8 mouse cellular contexts compared by ENCODE assay signal in the genomic region with DNA sequence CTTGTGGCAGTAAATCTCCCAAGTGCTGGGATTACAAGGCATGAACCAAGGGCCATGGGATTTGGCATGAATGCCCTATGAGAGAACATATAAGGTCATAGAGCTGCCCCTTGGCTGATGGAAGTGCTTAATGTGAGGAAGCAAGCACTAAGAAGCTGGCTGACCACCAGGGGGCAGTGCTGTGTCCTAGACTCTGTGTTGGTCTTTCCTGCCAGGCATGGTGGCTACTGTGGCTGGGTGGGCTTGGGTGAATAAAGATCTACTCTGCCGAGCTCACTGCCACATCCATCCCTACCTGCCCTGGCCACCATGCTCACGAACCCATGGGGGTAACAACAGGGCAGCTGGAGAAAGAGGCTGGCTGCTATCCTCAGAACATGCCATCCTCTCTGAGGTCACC. TPM values are rescaled to one million over a fixed set of nuclear protein-coding genes. Genes with fewer than 3 reads are reported as not detected.
A peak's percentile ranks its signal among the peaks of the same experiment; 100 is the strongest.
DNase-seq lines count a peak whose midpoint lies in the region; ATAC-seq and TF ChIP-seq lines count a peak whose summit lies in the region.

No protein-coding gene starts in this region.

- no peak for TF ChIP-seq POLR2A in bone marrow, adult 2 months (IDR thresholded peaks at IDR 0.05; ENCODE audit: borderline replicate concordance, control insufficient read depth, low read depth, low read length)

- H3K4me1 ChIP-seq in bone marrow, adult 2 months (ENCODE audit: control insufficient read depth, insufficient read depth, low read length) = no peaks in the 10 kb centered on the region; the same call in 1 of the 2 replicates

- no peak overlapping the region for H3K27ac ChIP-seq in bone marrow, adult 2 months (ENCODE audit: control insufficient read depth, insufficient read depth, low read depth, low read length, poor library complexity)

- no peak for ATAC-seq in cerebellum, adult (ENCODE audit: insufficient number of reproducible peaks, low FRiP score, low TSS enrichment)

- TF ChIP-seq CTCF in bone marrow, adult 2 months (IDR thresholded peaks at IDR 0.05; ENCODE audit: control insufficient read depth, insufficient read depth, low read length) = peak; percentile 92

- no peak overlapping the region for H3K4me3 ChIP-seq in bone marrow, adult 2 months (replicated peaks; ENCODE audit: control insufficient read depth, low read depth, low read length)

- DNase-seq in cerebellum, adult 11 months = peak; percentile 37
- peak; percentile 69 for DNase-seq in CD4-positive helper T cell, adult 2 months (ENCODE audit: low read depth, low spot score)
- DNase-seq in forelimb bud, embryonic 11.5 days (ENCODE audit: low read depth, low spot score) = peak; percentile 82
- peak; percentile 68 to 86 for DNase-seq in kidney, postnatal 25 days
- peak; percentile 84 for DNase-seq in lung, postnatal 36 days
- peak; percentile 50 to 85 for DNase-seq in spleen, postnatal 10 days (ENCODE audit: low spot score in 2 of 2)

- WGBS in bone marrow, adult 2 months = 35% methylated on average over 2 of the region's 2 CpGs

RNA-seq across cellular contexts. Expression of a gene that starts 2.0 kb away (rescaled TPM):
- 1.2 and 1.5 TPM in 2 replicates for polyA plus RNA-seq in bone marrow, adult 2 months (2011; ENCODE audit: insufficient read depth, insufficient read length, low replicate concordance, missing spikeins)

RNA-seq across cellular contexts. Expression of a gene that starts 39.2 kb away (rescaled TPM):
- 12.3 and 13.9 TPM in 2 replicates for polyA plus RNA-seq in bone marrow, adult 2 months (2011; ENCODE audit: insufficient read depth, insufficient read length, low replicate concordance, missing spikeins)
